Mouse (Mus musculus) cerebellum, adult 8-10 months (tissue): ENCODE results near the gene Ppp4c.
A peak's percentile ranks its signal among the peaks of the same experiment; 100 is the strongest.

Source experiments
- DNase-seq: peaks from one replicate; pipeline ENCODE4 v3.0.0; 2022

Ppp4c gene

GRCm38 (mm10) chr7:126801057-126801422, 8.7 kb upstream of the Ppp4c start:
- DNase-seq: no peak

DNA sequence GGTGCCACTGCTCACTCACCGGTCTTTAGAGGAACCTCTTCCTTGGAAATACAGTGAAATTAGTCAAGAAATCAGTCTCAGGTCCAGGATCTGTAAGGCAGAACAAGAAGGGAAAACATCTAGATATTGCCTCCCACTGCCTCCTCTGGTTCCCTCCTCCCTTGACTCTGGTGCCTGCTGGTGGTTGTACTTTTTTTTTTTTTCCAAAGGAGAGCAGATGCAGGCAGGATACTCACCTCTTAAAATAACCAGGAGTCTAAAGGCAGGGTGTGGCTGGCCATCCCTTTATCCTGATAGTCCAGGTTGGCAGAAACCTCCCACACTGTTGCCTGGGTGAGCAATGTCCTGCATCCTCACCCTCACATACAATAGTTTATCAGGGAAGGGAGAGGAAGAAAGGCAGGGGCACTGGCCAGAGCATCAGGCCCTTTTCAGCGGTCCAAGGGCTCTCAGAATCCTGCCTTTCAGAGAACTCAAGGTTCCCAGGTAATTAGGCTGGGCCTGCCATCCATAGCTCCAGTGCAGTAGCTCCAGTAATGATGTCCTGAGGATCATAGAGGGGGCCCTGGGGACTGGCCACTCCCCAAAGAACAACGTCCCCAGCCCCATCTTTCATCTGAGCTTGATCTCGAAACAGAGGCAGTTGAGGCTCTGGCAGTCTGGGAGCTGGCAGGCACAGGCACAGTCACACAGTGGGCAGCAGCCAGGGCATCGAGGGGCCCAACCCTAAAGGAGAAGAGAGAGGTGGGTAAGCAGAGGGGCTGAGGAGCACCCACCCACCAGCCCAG, 8.2 kb upstream of the Ppp4c start:
- peak; percentile 46 for DNase-seq

DNA sequence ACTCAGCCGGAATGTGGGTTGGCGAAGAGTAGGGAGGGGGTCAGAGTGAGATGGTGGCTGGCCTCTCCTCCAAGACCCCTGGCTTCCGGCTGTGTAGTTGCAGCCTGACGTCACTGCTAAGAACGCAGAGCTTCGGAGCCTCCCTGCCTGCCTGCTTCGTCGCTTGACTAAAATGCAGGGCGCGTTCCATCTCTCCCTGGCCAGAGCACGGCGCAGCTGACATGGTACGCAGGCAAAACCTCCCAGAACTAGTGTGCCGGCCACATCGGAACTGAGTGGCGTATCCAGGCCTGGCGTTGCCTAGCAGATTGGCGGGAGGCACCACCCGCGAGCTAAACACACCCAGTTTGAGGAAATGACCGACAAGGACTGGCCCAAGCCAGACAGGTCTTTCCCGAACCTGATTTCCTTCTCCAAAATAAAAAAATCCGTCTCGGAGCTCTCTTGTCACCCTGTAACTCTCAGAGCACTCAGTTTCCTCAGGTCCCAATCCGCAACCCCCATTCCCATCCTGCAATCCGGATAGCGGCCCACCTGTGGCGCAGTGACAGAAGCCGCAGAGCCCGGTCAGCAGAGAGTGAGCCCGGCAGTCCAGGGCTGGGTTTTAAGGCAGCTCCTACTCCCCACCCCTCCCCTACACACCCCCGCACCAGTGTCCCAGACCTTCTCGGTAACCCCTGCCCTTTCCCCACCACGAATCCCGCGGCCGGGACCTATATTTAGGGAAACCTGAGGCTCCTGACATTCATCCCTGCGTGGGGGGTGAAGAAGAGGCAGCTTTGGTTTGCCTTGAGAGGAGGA, 7.4 kb upstream of the Ppp4c start:
- peak; percentile 81 for DNase-seq

GRCm38 (mm10) chr7:126799050-126799467, 6.8 kb upstream of the Ppp4c start:
- peak; percentile 96 for DNase-seq

DNA sequence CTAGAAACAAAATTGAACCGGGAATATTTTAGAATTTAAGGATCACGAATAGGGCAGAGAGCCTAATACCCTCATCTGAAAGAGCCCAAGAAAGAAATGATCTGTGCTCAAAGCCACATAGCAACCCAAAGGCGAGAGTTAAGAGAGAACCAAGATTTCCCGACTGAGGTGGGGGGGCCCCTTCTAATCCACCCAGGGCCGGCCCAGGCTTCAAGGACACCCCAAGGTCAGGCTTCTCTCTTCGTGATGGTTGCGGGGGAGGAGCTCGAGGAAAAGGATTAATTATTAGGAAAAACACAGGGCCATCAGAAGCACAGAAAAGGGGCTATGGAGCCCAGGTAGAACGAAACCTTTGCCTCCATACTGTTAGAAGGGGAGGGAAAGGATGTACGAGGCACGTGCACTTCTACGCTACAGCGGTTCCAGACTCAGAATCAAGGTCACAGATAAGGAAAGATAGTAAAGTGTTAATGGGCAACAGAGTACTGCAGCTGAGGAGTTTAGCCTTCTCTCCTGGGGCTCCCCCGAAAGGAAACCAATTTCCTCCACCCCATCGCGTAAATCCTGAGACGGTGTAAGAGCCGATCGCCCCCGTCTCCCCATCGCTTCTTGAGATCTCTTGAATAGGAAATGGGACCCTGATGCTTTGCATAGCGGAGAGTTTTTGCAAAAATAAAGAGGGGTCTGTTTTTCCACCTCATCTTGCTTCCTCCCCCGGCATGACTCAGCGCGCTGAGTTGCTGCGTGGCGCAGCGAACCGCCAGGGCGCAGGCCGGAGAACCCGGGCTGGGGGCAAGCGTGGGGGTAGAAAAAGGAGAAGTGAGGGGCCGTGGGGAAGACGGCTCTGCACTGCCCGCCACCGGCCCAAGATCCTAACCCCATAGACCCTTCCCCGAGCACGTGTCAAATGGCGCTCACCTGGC, 6.1 kb upstream of the Ppp4c start:
- DNase-seq: peak; percentile 56

- DNase-seq: peak; percentile 53
Observed at GRCm38 (mm10) chr7:126797411-126798126, 5.3 kb upstream of the Ppp4c start, which contains the start of gene Fam57b. Fam57b (plus strand) TSS chr7:126797668.

- peak; percentile 59 for DNase-seq
Observed at GRCm38 (mm10) chr7:126796350-126796932, 4.1 kb upstream of the Ppp4c start.

- DNase-seq: no peak
Observed at GRCm38 (mm10) chr7:126795387-126796317, 3.4 kb upstream of the Ppp4c start.

DNA sequence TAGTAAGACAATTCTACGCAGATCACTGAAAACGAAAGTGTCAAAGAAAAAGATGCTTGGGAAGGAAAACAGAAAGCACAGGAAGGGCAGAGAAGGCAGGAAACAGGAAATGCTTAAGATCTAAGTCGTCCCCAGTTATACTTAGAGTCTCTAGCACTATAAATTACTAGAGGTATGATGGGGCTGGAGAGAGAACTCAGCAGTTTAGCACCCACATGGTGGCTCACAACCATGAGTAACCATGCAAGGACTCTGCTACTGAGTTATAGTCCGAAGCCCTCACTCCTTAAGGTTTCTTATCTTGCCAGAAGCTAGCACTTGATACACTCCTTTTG, 1.9 kb upstream of the Ppp4c start:
- DNase-seq: no peak

GRCm38 (mm10) chr7:126793456-126794270, 1.4 kb upstream of the Ppp4c start:
- no peak for DNase-seq

- DNase-seq: no peak
Observed at GRCm38 (mm10) chr7:126792721-126793443, 586 bp upstream of the Ppp4c start.

DNA sequence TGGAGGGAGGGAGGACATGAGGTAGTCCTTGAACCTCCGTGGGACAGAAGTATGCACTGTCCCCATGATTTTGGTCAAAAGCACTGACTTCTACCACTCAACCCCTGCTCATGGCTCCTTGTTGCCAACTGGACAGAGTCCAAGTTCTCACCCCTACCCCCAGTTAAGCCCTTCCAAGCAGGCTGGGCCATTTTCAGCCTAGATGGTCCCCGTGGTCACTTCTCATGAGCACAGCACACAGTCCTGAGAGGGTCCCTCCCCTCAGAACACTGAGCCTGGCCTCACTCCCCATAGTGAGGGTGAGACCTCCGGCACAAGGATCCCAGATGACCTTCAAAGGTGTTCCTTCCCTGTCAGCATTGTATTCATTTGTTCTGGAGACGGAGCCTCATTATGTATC, 3.2 kb downstream of the Ppp4c start:
- DNase-seq: no peak

- DNase-seq: no peak
Observed at GRCm38 (mm10) chr7:126786142-126786541, 6.2 kb downstream of the Ppp4c start.

GRCm38 (mm10) chr7:126785056-126785455, 7.2 kb downstream of the Ppp4c start:
- no peak for DNase-seq

DNA sequence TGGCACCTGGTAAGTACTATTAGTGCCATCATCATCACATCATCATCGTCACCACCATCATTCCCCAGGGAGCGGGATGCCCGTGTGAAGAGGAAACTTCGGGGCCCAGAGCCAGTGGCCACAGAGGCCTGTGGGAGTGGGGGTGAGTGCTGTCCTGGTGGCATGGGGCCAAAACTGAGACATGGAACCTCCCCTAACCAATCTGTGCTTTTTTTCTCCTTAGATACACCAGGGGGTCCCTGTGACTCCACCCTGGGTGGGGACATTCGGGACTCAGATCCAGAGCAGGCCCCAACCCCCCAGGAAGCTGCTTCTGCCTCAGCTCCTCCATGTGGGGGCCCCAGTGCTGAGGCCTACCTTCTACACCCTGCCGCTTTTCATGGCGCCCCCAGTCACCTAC, 7.8 kb downstream of the Ppp4c start:
- no peak for DNase-seq

GRCm38 (mm10) chr7:126782693-126783092, 9.6 kb downstream of the Ppp4c start:
- no peak for DNase-seq

- DNase-seq: no peak
Observed at GRCm38 (mm10) chr7:126781661-126782370, 10.5 kb downstream of the Ppp4c start.

DNA sequence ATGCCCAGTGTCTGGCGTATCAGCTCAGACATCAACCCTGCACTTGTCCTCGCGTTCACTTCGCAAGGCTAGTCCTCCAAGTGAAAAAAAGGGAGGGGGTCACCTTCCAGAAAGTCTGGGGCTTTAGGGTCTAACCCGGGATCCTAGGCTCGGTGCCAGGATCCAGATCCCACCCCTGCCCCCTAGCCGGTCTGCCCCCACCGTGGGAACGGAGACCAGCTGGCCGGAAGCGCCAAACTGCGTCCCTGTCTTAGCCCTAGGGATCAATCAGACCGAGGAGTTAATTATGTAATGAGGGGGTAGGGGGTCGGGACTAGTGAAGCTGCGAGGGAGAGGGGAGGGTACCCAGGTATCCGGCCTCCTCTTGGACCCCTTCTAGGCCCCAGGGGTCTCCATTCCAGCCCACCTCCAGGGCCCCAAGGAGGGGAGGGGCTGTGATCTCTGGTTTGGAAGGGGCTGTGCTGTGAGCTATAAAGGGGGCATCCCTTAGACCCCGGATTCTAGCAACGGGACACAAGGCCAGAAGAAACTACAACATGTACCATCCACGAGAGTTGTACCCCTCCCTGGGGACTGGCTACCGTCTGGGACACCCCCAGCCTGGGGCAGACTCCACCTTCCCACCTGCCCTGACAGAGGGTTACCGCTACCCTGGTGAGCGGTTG, 11.2 kb downstream of the Ppp4c start, which contains the start of gene Tbx6:
TSS of gene Tbx6 (plus strand) at position 513 of the 665 bp plus-strand sequence.
- DNase-seq: no peak
